Mouse (Mus musculus): ENCODE results near the gene Crtc1.

Gene Crtc1

DNA sequence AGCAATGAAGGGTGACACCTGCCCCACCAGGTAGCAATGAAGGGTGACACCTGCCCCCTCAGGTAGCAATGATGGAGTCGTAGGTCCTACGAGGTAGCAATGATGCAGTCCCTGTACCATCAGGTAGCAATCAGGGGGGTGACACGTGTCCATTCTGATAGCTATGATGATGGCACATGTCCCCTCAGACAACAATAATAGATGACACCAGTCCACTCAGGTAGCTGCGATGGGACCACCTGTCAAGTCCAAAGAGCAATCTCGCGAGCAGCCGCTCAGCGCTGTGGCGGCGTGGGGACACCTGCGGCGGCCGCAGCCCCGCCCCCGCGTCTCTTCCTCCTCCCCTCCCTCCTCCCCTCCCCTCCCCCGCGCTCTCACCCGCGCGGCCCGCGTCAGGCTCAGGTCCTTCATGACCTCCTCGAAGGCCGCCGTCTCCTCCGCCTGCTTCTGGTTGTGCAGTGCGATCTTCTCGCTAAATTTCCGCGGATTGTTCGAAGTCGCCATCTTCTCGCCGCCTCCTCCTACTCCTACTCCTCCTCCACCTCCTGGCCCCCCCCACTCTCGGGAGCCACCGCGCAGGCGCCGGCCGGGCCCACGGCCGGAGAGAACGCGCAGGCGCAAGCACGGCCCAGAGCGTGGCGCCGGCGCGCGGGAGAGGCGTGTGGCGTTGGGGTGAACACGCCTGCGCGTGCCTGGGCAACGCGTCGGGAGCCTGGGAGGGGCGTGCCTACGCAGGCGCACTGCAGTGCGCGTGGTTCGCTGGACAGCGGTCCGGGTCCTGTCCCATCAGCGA lies at the start of gene Crtc1:
TSS of gene Crtc1 (minus strand) at position 525 of the 793 bp plus-strand sequence.
- DNase-seq (ENCODE audit: low spot score) = peak; percentile 99

DNA sequence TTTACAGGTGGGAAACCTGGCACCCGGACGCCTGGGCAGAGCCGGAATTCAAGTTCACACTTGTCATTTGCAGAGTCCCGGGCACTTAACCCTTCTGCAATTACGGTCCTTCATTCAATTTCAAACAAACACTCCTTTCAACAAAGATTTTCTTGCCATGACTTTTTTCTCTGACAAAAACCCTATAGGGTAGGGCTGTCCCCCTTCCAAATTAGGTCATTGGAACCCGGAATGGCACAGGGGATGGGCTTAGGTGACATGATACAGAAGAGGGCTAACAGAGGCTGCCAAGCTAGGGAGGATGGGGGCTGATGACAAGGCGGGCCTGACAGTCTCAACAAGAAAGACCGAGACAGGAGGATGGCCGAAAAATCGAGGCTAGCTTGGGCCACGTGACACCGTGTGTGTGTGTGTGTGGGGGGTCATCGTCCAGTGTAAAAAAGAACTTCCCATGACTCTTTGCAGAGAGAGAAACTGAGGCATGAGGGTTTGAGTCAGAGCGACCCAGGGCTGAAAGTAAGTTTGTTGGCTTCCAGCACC lies 49.6 kb upstream of the Crtc1 start:
- DNase-seq (ENCODE audit: low spot score) = no peak

GRCm38 (mm10) chr8:70487993-70488796 lies 48.8 kb upstream of the Crtc1 start:
- no peak for DNase-seq (ENCODE audit: low spot score)

- no peak for DNase-seq (ENCODE audit: low spot score)
Measured at GRCm38 (mm10) chr8:70486941-70487520, 47.7 kb upstream of the Crtc1 start, which contains the start of gene Tmem59l. TSS of gene Tmem59l (minus strand) at chr8:70487358.

DNA sequence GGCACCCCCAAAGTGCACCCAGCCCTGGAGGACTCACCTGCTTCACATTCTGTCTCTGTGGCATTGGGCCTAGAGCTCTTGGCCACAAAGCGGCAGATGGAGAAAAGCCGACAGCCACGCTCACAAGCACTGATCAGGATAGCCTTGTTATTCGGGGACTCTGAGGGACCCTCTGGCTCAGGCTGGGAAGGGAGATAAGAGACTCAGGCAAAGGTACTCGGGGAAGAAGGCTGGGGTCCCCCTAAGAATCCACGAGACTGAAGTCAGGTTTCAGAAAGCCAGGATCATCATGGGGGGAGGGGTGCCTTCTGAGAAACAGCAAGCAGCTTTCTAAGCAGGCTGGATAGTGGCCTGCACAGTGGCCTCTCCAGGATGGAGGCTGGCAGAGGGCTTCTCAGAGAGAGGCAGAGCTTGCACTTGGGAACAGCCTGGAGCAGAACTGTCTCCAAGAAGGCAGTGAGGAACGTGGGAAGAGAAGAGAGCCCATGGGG lies 46.9 kb upstream of the Crtc1 start:
- DNase-seq (ENCODE audit: low spot score) = no peak

GRCm38 (mm10) chr8:70482943-70483342 lies 43.6 kb upstream of the Crtc1 start:
- DNase-seq (ENCODE audit: low spot score) = no peak

- DNase-seq (ENCODE audit: low spot score) = no peak
Measured at GRCm38 (mm10) chr8:70481908-70482307, 42.5 kb upstream of the Crtc1 start.

- no peak for DNase-seq (ENCODE audit: low spot score)
Measured at GRCm38 (mm10) chr8:70477269-70477982, 38.0 kb upstream of the Crtc1 start.

DNA sequence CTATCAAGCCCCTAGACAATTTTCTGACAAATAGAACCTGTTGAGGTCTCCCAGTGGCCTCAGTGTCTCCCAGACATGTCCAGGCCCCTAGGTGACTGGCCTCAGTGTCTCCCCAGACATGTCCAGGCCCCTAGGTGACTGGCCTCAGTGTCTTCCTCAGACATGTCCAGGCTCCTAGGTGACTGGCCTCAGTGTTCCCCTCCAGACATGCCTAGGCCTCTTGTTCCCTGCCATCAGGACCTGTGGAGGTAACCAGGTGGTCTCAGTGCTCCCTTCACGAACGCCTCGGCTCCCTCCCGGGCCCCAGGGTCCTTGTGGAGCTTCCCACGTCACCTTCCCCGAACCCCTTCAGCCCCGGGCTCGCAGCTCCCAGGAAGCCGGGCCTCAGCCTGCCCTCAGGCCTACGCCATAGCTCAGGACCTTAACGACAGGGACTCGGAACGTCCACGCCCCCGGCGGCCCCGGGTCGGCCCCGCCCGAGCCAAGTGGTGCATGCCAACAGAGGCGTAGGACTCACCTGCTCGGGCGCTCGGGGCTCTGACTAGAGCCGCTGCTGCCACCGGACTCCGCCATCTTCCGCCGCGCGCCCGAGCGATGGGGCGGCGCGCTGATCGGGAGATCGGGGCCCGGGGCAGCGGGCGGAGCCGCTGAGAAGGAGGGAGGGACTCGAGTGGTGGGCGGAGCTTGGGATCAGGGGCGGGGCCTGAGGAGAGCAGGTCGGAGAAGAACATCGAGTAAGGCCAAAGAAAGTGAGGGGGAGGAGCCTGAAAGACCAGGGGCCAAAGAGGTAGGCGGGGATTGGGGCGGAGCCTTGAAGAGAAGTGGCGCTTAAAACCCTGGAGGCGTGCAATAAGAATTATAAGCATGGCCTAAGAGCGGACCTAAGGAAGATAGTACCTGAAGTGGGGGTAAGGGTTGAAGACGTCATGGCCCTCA lies 37.2 kb upstream of the Crtc1 start, which contains the start of gene Klhl26:
TSS of gene Klhl26 (minus strand) at position 636 of the 936 bp plus-strand sequence.
- peak; percentile 97 for DNase-seq (ENCODE audit: low spot score)

GRCm38 (mm10) chr8:70471856-70472255 lies 32.5 kb upstream of the Crtc1 start:
- no peak for DNase-seq (ENCODE audit: low spot score)

DNA sequence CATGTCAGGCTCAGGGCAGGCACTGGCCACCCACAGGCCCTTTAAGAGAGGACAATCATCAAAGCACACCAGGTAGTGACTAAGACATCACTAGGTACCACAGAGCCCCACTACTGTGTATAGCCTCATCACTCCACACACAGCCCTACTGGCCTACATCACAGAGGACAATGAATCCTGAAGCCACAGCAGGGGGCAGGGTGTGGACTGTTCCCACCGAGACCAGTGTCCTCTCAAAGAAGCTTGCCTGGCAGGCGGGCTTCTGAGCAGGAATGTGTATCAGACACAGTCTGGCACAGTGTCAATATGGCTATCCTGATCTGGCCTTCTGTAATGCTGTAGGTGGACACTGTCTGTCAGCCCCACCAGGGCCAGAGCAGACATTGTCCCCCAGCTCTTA lies 30.6 kb upstream of the Crtc1 start:
- DNase-seq (ENCODE audit: low spot score) = no peak

GRCm38 (mm10) chr8:70469295-70469916 lies 30.0 kb upstream of the Crtc1 start:
- DNase-seq (ENCODE audit: low spot score) = no peak

DNA sequence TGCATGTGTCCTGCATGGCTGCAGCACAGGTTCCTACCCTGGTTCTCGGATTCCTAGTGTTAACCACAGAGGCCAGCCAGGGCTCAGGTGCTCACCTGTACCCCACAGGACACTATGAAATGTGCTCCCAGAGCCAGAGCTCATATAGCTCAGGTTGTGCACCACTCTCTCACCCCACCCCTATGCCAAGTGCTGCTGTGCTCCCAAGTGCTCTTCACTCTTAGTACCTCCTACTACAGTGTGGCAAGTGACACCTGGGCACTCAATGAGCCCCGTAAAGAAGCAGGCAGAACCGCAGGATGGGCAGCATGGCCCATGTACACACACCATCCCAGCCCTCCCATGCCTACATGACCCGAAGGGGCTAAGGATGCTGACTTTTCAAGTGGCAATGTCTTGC lies 29.4 kb upstream of the Crtc1 start:
- DNase-seq (ENCODE audit: low spot score) = no peak

DNA sequence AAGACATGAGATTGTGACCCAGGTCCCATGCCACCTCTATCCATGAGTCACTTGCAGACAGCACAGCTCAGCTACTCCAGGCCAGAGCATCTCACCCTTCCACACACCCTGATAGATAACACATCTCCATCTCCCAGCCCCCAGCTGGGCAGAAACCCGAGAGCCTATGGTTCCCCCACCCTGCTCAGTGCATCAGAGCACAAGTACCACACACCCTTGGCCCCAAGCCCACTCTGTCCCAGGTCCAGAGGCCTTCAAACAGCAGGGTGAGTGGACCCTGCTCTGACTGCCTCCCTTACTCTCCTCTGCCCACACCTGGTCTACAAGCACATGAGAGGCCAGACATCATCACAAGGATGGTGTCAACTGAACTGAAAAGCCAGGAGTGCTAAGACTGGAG lies 28.5 kb upstream of the Crtc1 start:
- DNase-seq (ENCODE audit: low spot score) = no peak

GRCm38 (mm10) chr8:70467229-70467725 lies 27.9 kb upstream of the Crtc1 start:
- DNase-seq (ENCODE audit: low spot score) = no peak

DNA sequence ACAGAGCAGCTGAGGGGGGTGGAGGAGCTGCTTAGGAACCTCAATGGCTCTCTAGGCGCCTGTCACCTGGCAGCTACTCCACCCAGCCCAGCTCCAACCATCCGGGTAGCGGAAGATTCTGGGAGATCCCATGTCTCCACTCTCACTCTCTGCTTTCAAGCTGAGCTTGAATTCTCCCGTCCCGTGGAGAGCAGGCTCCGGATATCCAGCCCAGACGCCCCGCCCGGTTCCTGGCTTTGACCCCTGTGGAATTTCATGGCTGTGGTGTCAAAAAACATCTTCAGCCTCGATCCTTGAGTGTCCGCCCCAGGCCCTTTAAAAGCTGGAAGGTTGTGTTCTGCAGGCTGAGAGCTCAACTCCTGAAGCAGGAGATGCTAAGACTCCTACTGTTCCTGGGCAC lies 27.4 kb upstream of the Crtc1 start:
- DNase-seq (ENCODE audit: low spot score) = no peak

DNA sequence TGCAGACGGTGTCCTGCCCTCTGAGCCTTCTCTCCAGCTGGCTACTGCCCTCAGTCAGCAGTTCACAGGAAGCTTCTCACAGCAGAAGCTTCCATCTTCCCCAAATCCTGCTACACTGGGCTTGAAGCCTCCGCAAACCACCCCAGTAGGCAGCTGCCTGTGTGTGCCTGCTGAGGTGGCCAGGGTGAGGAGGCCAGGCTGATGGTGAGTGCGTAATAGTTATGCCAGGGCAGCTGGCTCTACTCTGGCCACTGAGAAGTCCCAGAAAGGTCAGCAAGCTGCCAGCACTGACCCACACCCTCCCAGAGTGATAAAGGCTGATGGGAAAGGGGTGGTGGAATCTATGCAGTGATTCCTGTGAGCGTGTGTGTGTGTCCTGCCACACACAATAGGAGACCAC lies 26.9 kb upstream of the Crtc1 start:
- DNase-seq (ENCODE audit: low spot score) = no peak

DNA sequence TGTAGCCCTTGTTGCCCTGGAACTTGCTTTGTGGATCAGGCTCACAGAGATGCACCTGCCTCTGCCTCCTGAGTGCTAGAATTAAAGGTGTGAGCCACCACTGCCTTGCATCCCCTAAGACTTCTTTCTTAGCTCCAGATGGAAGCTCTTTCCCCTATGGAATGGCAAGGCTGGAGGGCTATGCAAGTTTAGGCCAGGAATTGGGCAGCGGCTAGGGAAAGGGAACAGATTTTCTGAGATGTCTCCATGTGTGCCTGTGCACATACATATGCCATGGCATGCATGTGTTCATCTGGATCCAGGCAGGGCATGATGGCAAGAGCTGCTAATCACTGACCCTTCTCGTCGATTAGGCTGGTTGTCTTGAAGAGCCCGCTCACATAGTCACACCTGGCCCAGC lies 26.3 kb upstream of the Crtc1 start:
- no peak for DNase-seq (ENCODE audit: low spot score)

- DNase-seq (ENCODE audit: low spot score) = no peak
Measured at GRCm38 (mm10) chr8:70464162-70464561, 24.8 kb upstream of the Crtc1 start.

- no peak for DNase-seq (ENCODE audit: low spot score)
Measured at GRCm38 (mm10) chr8:70463306-70463705, 23.9 kb upstream of the Crtc1 start.
